Mouse (Mus musculus): ENCODE results near the gene Mitf.

DNA sequence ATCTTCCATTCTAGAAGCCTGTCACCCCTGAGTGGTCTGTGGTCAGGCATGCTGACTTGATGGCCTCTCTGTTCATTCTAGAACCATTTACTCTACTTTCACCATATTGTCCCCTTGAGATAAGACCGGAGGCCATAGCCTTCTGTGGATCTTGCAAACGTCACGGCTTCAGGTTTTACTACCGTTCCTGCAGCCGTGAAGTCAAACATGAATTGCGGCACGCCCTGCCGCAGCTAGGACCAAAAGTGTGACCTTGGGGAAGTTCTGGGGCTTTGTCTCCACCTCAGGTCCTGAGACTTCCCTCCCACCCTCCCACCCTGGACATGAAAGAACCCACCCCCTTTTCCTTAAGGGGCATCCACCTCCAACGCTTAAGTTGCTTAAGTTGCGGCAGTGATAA, 149.8 kb downstream of the Mitf start:
- TF ChIP-seq POLR2A (IDR thresholded peaks at IDR 0.05; ENCODE audit: low read depth, low read length) (no peak), CTCF (IDR thresholded peaks at IDR 0.05; ENCODE audit: extremely low read depth, insufficient read depth, insufficient read length, insufficient replicate concordance) (no peak)
